23 mouse cellular contexts compared by ENCODE assay signal in the genomic region with DNA sequence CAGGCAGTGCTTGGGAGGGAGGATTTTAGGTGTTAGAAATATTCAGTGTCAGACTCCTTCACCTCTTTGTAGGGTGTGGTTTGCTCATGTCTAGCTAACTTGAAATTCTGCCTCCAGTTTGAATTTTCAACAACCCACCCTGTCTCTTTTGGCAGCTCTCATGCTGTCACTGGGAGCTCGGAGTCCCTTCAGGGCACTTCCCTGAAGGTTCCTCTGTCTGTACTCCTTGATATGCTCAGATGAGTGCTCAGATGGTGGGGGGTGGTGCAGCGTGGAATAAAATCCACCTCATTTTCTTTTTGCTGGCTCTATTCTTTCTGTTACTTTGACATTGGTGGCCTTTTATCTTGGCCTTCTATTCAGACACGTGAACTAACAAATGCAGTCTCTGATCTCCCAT.
DNase-seq lines count a peak whose midpoint lies in the region; ATAC-seq and TF ChIP-seq lines count a peak whose summit lies in the region.
"Had no signal": no experiment of that assay in that cellular context is flagged by ENCODE, and none has a peak within 500 bp of the region (broad histone marks: within the 10 kb centered on the region; RNA-seq: fewer than 3 reads in every experiment).

No protein-coding gene starts in this region.

- TF ChIP-seq CTCF in forebrain, postnatal 0 days (IDR thresholded peaks at IDR 0.05; ENCODE audit: low read depth): no peak
- TF ChIP-seq CTCF in brain, embryonic 14.5 days (IDR thresholded peaks at IDR 0.05; ENCODE audit: borderline replicate concordance, extremely low read depth, insufficient read depth, insufficient read length): no peak

- no peaks in the 10 kb centered on the region for H3K27me3 ChIP-seq in forebrain, postnatal 0 days (ENCODE audit: insufficient read depth, low read length)
- H3K27me3 ChIP-seq in forebrain, embryonic 10.5 days (ENCODE audit: poor library complexity, severe bottlenecking): no peaks in the 10 kb centered on the region
- no peaks in the 10 kb centered on the region for H3K27me3 ChIP-seq in midbrain, embryonic 14.5 days (ENCODE audit: control insufficient read depth, insufficient read depth, low read length)
- H3K27me3 ChIP-seq in midbrain, embryonic 11.5 days (ENCODE audit: control insufficient read depth, insufficient read depth, low read length): no peaks in the 10 kb centered on the region
- H3K27me3 ChIP-seq in kidney, embryonic 15.5 days: no peaks in the 10 kb centered on the region
- H3K27me3 ChIP-seq: forebrain, embryonic 13.5 days; heart, embryonic 12.5 days; heart, embryonic 15.5 days; hindbrain, embryonic 13.5 days had no signal

- TF ChIP-seq POLR2A in brain, embryonic 14.5 days (IDR thresholded peaks at IDR 0.05; ENCODE audit: borderline replicate concordance, extremely low read depth, insufficient read depth, insufficient read length, poor library complexity, severe bottlenecking): no peak

- no peak overlapping the region for H3K4me3 ChIP-seq in forebrain, postnatal 0 days (ENCODE audit: low read depth, low read length)
- H3K4me3 ChIP-seq in forebrain, embryonic 10.5 days: no peak overlapping the region
- no peak overlapping the region for H3K4me3 ChIP-seq in midbrain, embryonic 14.5 days (replicated peaks; ENCODE audit: low read depth, low read length)
- no peak overlapping the region for H3K4me3 ChIP-seq in midbrain, embryonic 11.5 days (ENCODE audit: low read depth, low read length)
- H3K4me3 ChIP-seq in kidney, embryonic 15.5 days (replicated peaks): no peak overlapping the region
- H3K4me3 ChIP-seq: forebrain, embryonic 13.5 days; heart, embryonic 12.5 days; heart, embryonic 15.5 days; hindbrain, embryonic 10.5 days; hindbrain, embryonic 13.5 days had no signal

- 54% methylated on average over 3 of the region's 3 CpGs for WGBS in forebrain, postnatal 0 days
- WGBS in forebrain, embryonic 10.5 days: 88% methylated on average over 3 of the region's 3 CpGs
- 54% methylated on average over 3 of the region's 3 CpGs for WGBS in midbrain, embryonic 14.5 days
- WGBS in midbrain, embryonic 11.5 days: 64% methylated on average over 3 of the region's 3 CpGs
- WGBS in kidney, embryonic 15.5 days: 82% methylated on average over 3 of the region's 3 CpGs

- DNase-seq in forebrain, postnatal 0 days: no peak
- DNase-seq in forebrain, embryonic 10.5 days (ENCODE audit: extremely low spot score, low spot score): no peak
- DNase-seq in midbrain, embryonic 14.5 days: peak; percentile 4
- no peak for DNase-seq in midbrain, embryonic 11.5 days (ENCODE audit: low spot score, missing footprints)
- peak; percentile 37 for DNase-seq in brain, adult 2 months (ENCODE audit: low read depth, low spot score)
- peak; percentile 3 for DNase-seq in brain, embryonic 14.5 days (ENCODE audit: low read depth)
- no peak for DNase-seq in spleen, postnatal 10 days (ENCODE audit: low spot score in 2 of 2)
- DNase-seq: adrenal gland, adult 2 months; adrenal gland, postnatal 14 days; cerebellum, adult 18-20 months; cerebellum, adult 9-10 months; gastrocnemius, postnatal 25 days; heart, adult 18-20 months; heart, postnatal 10 days; heart, postnatal 36 days had no signal

- H3K4me1 ChIP-seq in forebrain, postnatal 0 days (ENCODE audit: insufficient read depth): no peaks in the 10 kb centered on the region
- H3K4me1 ChIP-seq in forebrain, embryonic 10.5 days: no peaks in the 10 kb centered on the region
- no peaks in the 10 kb centered on the region for H3K4me1 ChIP-seq in midbrain, embryonic 14.5 days (ENCODE audit: control insufficient read depth, insufficient read depth, low read length)
- no peaks in the 10 kb centered on the region for H3K4me1 ChIP-seq in midbrain, embryonic 11.5 days (ENCODE audit: control insufficient read depth, insufficient read depth, low read length)
- H3K4me1 ChIP-seq in kidney, embryonic 15.5 days: no peaks in the 10 kb centered on the region
- H3K4me1 ChIP-seq: forebrain, embryonic 13.5 days; heart, embryonic 12.5 days; heart, embryonic 15.5 days; hindbrain, embryonic 10.5 days; hindbrain, embryonic 13.5 days had no signal

- peak; percentile 54 for ATAC-seq in forebrain, postnatal 0 days
- ATAC-seq in midbrain, embryonic 14.5 days (ENCODE audit: low FRiP score, low TSS enrichment): no peak
- no peak for ATAC-seq in midbrain, embryonic 11.5 days (ENCODE audit: low FRiP score)
- no peak for ATAC-seq in kidney, embryonic 15.5 days (replicated peaks; ENCODE audit: low FRiP score)
- ATAC-seq: CD4-positive, CD25-positive, alpha-beta regulatory T cell, adult 4 months; forebrain, embryonic 13.5 days; hindbrain, embryonic 16.5 days had no signal

- H3K4me2 ChIP-seq in forebrain, postnatal 0 days (ENCODE audit: low read depth): no peak overlapping the region
- H3K4me2 ChIP-seq in midbrain, embryonic 14.5 days (ENCODE audit: low read length): no peak overlapping the region
- H3K4me2 ChIP-seq in midbrain, embryonic 11.5 days: no peak overlapping the region
- no peak overlapping the region for H3K4me2 ChIP-seq in kidney, embryonic 15.5 days
- H3K4me2 ChIP-seq: forebrain, embryonic 13.5 days; heart, embryonic 12.5 days; heart, embryonic 15.5 days; hindbrain, embryonic 13.5 days had no signal

- peaks cover 35% of the 10 kb centered on the region for H3K36me3 ChIP-seq in forebrain, postnatal 0 days (ENCODE audit: insufficient read depth)
- H3K36me3 ChIP-seq in forebrain, embryonic 10.5 days (replicated peaks): peaks cover 34% of the 10 kb centered on the region
- H3K36me3 ChIP-seq in midbrain, embryonic 14.5 days (ENCODE audit: control insufficient read depth, insufficient read depth, low read length): peaks cover 32% of the 10 kb centered on the region
- no peaks in the 10 kb centered on the region for H3K36me3 ChIP-seq in midbrain, embryonic 11.5 days (ENCODE audit: control insufficient read depth, insufficient read depth, low read length)
- peaks cover 30% of the 10 kb centered on the region for H3K36me3 ChIP-seq in kidney, embryonic 15.5 days

- H3K9ac ChIP-seq in forebrain, postnatal 0 days: no peak overlapping the region
- no peak overlapping the region for H3K9ac ChIP-seq in midbrain, embryonic 14.5 days (replicated peaks; ENCODE audit: low read length)
- no peak overlapping the region for H3K9ac ChIP-seq in midbrain, embryonic 11.5 days (ENCODE audit: low read length)
- no peak overlapping the region for H3K9ac ChIP-seq in kidney, embryonic 15.5 days
- H3K9ac ChIP-seq: forebrain, embryonic 13.5 days; heart, embryonic 12.5 days; heart, embryonic 15.5 days; hindbrain, embryonic 13.5 days had no signal

- no peaks in the 10 kb centered on the region for H3K9me3 ChIP-seq in forebrain, postnatal 0 days (ENCODE audit: low read length)
- H3K9me3 ChIP-seq in forebrain, embryonic 10.5 days: no peaks in the 10 kb centered on the region
- H3K9me3 ChIP-seq in midbrain, embryonic 14.5 days (ENCODE audit: control insufficient read depth, low read length): no peaks in the 10 kb centered on the region
- no peaks in the 10 kb centered on the region for H3K9me3 ChIP-seq in midbrain, embryonic 11.5 days (ENCODE audit: control insufficient read depth, low read length)
- no peaks in the 10 kb centered on the region for H3K9me3 ChIP-seq in kidney, embryonic 15.5 days (replicated peaks)
- H3K9me3 ChIP-seq: forebrain, embryonic 13.5 days; heart, embryonic 12.5 days; heart, embryonic 15.5 days; hindbrain, embryonic 10.5 days; hindbrain, embryonic 13.5 days had no signal

- no peak overlapping the region for H3K27ac ChIP-seq in forebrain, postnatal 0 days (ENCODE audit: low read depth, low read length)
- no peak overlapping the region for H3K27ac ChIP-seq in forebrain, embryonic 10.5 days
- H3K27ac ChIP-seq in midbrain, embryonic 14.5 days (replicated peaks; ENCODE audit: low read depth, low read length): 0 out of 2 replicates have a peak overlapping the region, but pooled peaks have one; percentile 8
- no peak overlapping the region for H3K27ac ChIP-seq in midbrain, embryonic 11.5 days (ENCODE audit: low read depth, low read length)
- no peak overlapping the region for H3K27ac ChIP-seq in kidney, embryonic 15.5 days
- H3K27ac ChIP-seq: forebrain, embryonic 13.5 days; heart, embryonic 15.5 days; hindbrain, embryonic 10.5 days; hindbrain, embryonic 13.5 days had no signal

Comparison
In these comparisons a context has a peak if more than half of its experiments do, and no peak if none do; other contexts are left out.
1. DNase-seq: peak in midbrain, embryonic 14.5 days (single experiment), brain, adult 2 months (single experiment) and brain, embryonic 14.5 days (single experiment); none in forebrain, postnatal 0 days (single experiment), forebrain, embryonic 10.5 days (single experiment), midbrain, embryonic 11.5 days (single experiment) and spleen, postnatal 10 days (0 of 2).